Mouse (Mus musculus) lung, postnatal 0 days (tissue): ENCODE data around the gene Gm42372.

ENCODE experiments used
- CTCF ChIP-seq: IDR thresholded peaks from 2 replicates; pipeline ENCODE4 v1.5.1; 2016; ENCODE audit warnings: antibody characterized with exemption, mild to moderate bottlenecking
- EP300 ChIP-seq: IDR thresholded peaks from 2 replicates; pipeline ENCODE4 v1.6.1; 2016; ENCODE audit warnings: antibody characterized with exemption, mild to moderate bottlenecking, control low read depth

- TF ChIP-seq CTCF: no peak
- no peak for TF ChIP-seq EP300
Measured at GRCm38 (mm10) chr7:16944061-16944807, 38.7 kb upstream of the Gm42372 start, which contains the start of gene Pnmal2.
